Mouse (Mus musculus): ENCODE results near the gene Rnf111. TPM values are rescaled to one million over a fixed set of nuclear protein-coding genes. Genes with fewer than 3 reads are reported as not detected.

The Rnf111 gene
- polyA plus RNA-seq, 1 experiment from 2014 or later: 29.9 TPM

GRCm38 (mm10) chr9:70410668-70411067, 92.9 kb downstream of the Rnf111 start:
- 76% methylated on average over 11 of the region's 11 CpGs for WGBS
- Histone ChIP-seq H3K27me3 (ENCODE audit: low read depth, poor library complexity, severe bottlenecking) (no peaks in the 10 kb centered on the region), H3K9me3 (replicated peaks) (no peaks in the 10 kb centered on the region), H3K4me3 (no peak overlapping the region), H3K36me3 (peaks cover 96% of the 10 kb centered on the region), H3K27ac (no peak overlapping the region), H3K4me1 (no peaks in the 10 kb centered on the region)
- DNase-seq (ENCODE audit: low spot score): no peak

DNA sequence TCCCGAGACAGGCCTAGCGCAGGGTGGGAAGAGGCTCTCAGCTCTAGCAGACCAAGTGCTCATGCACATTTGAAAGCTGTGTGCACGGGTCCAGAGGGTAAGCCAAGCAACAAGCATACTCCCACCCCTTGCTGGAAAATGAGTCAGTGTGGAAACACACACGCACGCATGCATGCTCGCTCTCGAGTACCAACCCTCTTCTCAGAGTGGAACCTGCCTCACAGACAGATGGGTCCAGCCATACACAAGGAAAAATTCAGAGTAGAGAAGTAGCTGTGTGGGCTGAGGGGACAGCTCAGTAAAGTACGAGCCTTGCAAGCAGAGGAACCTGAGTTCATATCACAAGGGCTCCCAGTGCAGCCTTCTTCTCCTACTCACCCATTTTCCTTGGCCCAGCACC, 93.8 kb downstream of the Rnf111 start:
- WGBS: 96% methylated on average over 8 of the region's 8 CpGs
- Histone ChIP-seq H3K9me3 (replicated peaks) (no peaks in the 10 kb centered on the region), H3K27ac (no peak overlapping the region), H3K4me3 (no peak overlapping the region), H3K27me3 (ENCODE audit: low read depth, poor library complexity, severe bottlenecking) (no peaks in the 10 kb centered on the region), H3K36me3 (peaks cover 86% of the 10 kb centered on the region), H3K4me1 (no peaks in the 10 kb centered on the region)
- no peak for DNase-seq (ENCODE audit: low spot score)

GRCm38 (mm10) chr9:70408791-70409190, 94.7 kb downstream of the Rnf111 start:
- Histone ChIP-seq H3K27me3 (ENCODE audit: low read depth, poor library complexity, severe bottlenecking) (no peaks in the 10 kb centered on the region), H3K27ac (no peak overlapping the region), H3K9me3 (replicated peaks) (no peaks in the 10 kb centered on the region), H3K4me1 (no peaks in the 10 kb centered on the region), H3K4me3 (no peak overlapping the region), H3K36me3 (peaks cover 78% of the 10 kb centered on the region)
- WGBS: 86% methylated on average over 3 of the region's 3 CpGs
- DNase-seq (ENCODE audit: low spot score): no peak

DNA sequence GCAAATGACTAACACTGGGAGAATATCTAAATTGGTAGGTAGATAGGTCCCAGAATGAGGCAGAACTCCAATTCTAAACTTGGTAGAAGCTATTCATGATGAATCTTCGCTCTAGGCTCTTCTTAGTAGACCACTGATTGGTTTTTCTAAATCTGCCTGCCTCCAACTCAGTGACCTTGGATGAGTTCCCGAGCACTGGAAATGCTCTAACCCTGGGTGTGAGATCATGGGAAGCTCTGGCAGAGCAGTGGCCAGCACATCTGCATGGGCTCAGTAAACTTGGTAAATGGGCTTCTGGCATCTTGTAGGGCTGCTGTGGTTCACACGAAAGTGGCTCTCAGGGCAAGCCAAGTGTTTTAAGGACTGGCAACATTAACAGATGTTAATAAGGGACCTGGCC, 96.9 kb downstream of the Rnf111 start:
- Histone ChIP-seq H3K27me3 (ENCODE audit: low read depth, poor library complexity, severe bottlenecking) (no peaks in the 10 kb centered on the region), H3K4me3 (no peak overlapping the region), H3K36me3 (peaks cover 56% of the 10 kb centered on the region), H3K27ac (no peak overlapping the region), H3K4me1 (no peaks in the 10 kb centered on the region), H3K9me3 (replicated peaks) (no peaks in the 10 kb centered on the region)
- DNase-seq (ENCODE audit: low spot score): no peak
- WGBS: 89% methylated on average over 3 of the region's 3 CpGs

DNA sequence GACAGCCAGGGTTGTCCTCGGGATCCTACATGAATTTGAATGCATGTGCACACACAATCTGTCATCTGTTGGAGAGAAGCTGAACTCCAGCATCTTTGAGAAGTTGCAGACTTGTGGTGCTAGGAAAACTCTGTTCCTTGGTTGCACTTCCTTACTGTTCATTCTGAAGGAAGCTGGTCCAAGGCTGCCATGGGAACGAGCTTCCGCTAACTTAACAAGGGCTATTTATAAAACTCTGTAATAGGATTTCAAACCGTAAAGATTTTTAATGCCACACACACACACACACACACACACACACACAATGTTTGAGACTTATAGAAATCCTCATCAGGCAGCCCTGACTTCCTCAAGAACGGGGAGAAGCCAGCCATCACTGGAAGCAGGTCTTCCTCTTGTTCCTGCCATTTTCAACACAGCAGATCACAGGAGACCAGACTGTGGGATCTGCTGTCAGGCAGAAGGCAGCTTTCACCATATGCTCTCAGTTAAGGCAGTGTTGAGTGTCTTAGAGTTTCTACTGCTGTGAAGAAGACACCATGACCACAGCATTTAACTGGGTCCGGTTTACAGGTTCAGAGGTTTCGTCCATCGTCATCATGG, 101.5 kb downstream of the Rnf111 start:
- no peak for DNase-seq (ENCODE audit: low spot score)
- no peaks in the 10 kb centered on the region for H3K27me3 ChIP-seq (ENCODE audit: low read depth, poor library complexity, severe bottlenecking)
- peaks cover 21% of the 10 kb centered on the region for H3K36me3 ChIP-seq
- WGBS: 95% methylated on average over 8 of the region's 8 CpGs
- H3K4me3 ChIP-seq: no peak overlapping the region
- no peaks in the 10 kb centered on the region for H3K4me1 ChIP-seq
- H3K9me3 ChIP-seq (replicated peaks): no peaks in the 10 kb centered on the region
- H3K27ac ChIP-seq: no peak overlapping the region

GRCm38 (mm10) chr9:70396083-70396482, 107.4 kb downstream of the Rnf111 start:
- Histone ChIP-seq H3K4me1 (peaks cover 14% of the 10 kb centered on the region), H3K9me3 (replicated peaks) (no peaks in the 10 kb centered on the region), H3K27me3 (ENCODE audit: low read depth, poor library complexity, severe bottlenecking) (0 out of 2 replicates have a peak, but pooled peaks cover 7% of the 10 kb centered on the region), H3K27ac (no peak overlapping the region), H3K36me3 (peaks cover 23% of the 10 kb centered on the region), H3K4me3 (no peak overlapping the region)
- WGBS: 93% methylated on average over 2 of the region's 2 CpGs
- no peak for DNase-seq (ENCODE audit: low spot score)

GRCm38 (mm10) chr9:70395617-70396016, 107.9 kb downstream of the Rnf111 start:
- peaks cover 14% of the 10 kb centered on the region for H3K4me1 ChIP-seq
- no peak overlapping the region for H3K4me3 ChIP-seq
- H3K36me3 ChIP-seq: peaks cover 23% of the 10 kb centered on the region
- no peak overlapping the region for H3K27ac ChIP-seq
- H3K27me3 ChIP-seq (ENCODE audit: low read depth, poor library complexity, severe bottlenecking): 0 out of 2 replicates have a peak, but pooled peaks cover 7% of the 10 kb centered on the region
- no peaks in the 10 kb centered on the region for H3K9me3 ChIP-seq (replicated peaks)
- DNase-seq (ENCODE audit: low spot score): peak; percentile 39
- 87% methylated on average over 12 of the region's 12 CpGs for WGBS

DNA sequence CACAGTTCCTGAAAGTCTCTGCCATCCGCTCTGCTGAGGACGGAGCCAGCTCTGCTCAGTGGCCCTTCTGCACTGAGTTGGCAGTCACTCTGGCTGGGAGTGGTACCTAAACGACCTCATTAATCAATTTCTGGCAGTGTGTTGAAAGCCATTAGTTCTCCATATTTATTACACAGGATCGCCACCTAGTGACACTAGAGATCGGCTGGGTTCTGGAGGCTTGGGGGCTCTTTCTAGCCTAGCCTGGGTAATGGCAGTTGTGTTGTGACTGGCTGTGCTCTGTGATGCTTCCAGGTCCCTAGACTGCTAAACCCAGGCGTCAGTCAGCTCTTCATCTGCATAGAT, 111.0 kb downstream of the Rnf111 start:
- 0 out of 2 replicates have a peak, but pooled peaks cover 7% of the 10 kb centered on the region for H3K27me3 ChIP-seq (ENCODE audit: low read depth, poor library complexity, severe bottlenecking)
- DNase-seq (ENCODE audit: low spot score): peak; percentile 63
- peaks cover 14% of the 10 kb centered on the region for H3K4me1 ChIP-seq
- H3K27ac ChIP-seq: no peak overlapping the region
- H3K36me3 ChIP-seq: peaks cover 12% of the 10 kb centered on the region
- no peaks in the 10 kb centered on the region for H3K9me3 ChIP-seq (replicated peaks)
- WGBS: 13% methylated on average over 6 of the region's 6 CpGs
- no peak overlapping the region for H3K4me3 ChIP-seq

GRCm38 (mm10) chr9:70391660-70392562, 111.6 kb downstream of the Rnf111 start:
- Histone ChIP-seq H3K9me3 (replicated peaks) (no peaks in the 10 kb centered on the region), H3K36me3 (peaks cover 12% of the 10 kb centered on the region), H3K4me1 (peaks cover 14% of the 10 kb centered on the region), H3K27me3 (ENCODE audit: low read depth, poor library complexity, severe bottlenecking) (0 out of 2 replicates have a peak, but pooled peaks cover 7% of the 10 kb centered on the region), H3K27ac (no peak overlapping the region), H3K4me3 (no peak overlapping the region)
- WGBS: 69% methylated on average over 12 of the region's 12 CpGs
- DNase-seq (ENCODE audit: low spot score): no peak

GRCm38 (mm10) chr9:70391042-70391441, 112.5 kb downstream of the Rnf111 start:
- no peak overlapping the region for H3K27ac ChIP-seq
- peaks cover 7% of the 10 kb centered on the region for H3K36me3 ChIP-seq
- no peak for DNase-seq (ENCODE audit: low spot score)
- 89% methylated on average over 5 of the region's 5 CpGs for WGBS
- peaks cover 14% of the 10 kb centered on the region for H3K4me1 ChIP-seq
- H3K9me3 ChIP-seq (replicated peaks): no peaks in the 10 kb centered on the region
- no peak overlapping the region for H3K4me3 ChIP-seq
- 0 out of 2 replicates have a peak, but pooled peaks cover 7% of the 10 kb centered on the region for H3K27me3 ChIP-seq (ENCODE audit: low read depth, poor library complexity, severe bottlenecking)

DNA sequence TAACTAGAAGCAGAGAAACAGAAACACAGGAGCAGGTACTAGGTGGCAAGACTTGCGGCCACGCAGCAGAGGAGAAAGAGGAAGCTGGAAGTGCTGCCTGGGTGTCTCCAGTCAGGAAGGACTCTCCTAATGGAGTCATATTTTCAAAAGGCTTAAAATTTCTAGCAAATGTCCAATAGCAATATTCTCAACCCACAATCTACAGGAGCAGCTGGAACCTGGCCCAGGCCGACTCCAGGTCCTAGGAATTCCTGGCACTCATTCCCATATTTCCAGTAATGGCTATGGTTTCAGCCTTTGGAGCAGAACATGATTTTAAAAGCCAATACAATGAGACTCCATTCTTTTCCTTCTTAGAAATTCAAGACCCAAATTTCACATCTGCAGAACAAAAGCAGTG, 114.0 kb downstream of the Rnf111 start:
- peaks cover 14% of the 10 kb centered on the region for H3K4me1 ChIP-seq
- H3K9me3 ChIP-seq (replicated peaks): no peaks in the 10 kb centered on the region
- H3K4me3 ChIP-seq: no peak overlapping the region
- no peak overlapping the region for H3K27ac ChIP-seq
- H3K27me3 ChIP-seq (ENCODE audit: low read depth, poor library complexity, severe bottlenecking): 0 out of 2 replicates have a peak, but pooled peaks cover 7% of the 10 kb centered on the region
- WGBS: 91% methylated on average over 3 of the region's 3 CpGs
- peaks cover 6% of the 10 kb centered on the region for H3K36me3 ChIP-seq
- DNase-seq (ENCODE audit: low spot score): no peak

DNA sequence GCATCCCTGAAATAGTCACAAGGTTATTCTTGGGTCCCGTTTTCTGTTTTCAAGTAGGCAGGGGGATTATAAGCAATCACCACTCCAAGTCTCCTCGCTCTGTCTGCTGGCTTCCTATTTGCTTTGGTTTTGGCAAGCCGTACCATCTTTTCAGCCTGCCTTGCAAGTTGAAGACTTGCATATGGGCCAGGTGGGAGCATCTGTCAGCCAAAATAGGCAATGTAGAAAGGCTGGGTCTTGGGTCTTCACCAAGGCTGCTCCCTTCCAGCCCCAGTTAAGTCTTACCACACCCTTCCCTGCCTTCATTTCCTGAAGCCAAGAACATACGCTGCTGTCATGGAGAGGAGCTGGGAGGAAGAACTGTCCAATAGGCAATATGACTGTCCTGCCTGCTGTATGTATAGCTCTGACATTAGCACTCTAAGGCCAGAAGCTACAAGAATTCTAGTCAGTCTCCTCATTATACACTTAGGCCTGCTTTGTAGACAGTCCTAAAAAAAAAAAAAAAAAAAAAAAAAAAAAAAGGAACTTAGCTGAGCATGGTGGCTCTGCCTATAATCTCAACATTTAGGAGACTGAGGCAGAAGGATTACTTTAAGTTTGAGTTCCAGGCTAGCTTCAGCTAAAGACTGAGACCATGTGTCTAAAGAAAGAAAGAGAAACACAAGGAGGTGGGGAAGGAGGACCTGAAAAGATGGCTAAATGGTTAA, 116.0 kb downstream of the Rnf111 start:
- Histone ChIP-seq H3K4me1 (peaks cover 10% of the 10 kb centered on the region), H3K36me3 (peaks cover 16% of the 10 kb centered on the region), H3K27me3 (ENCODE audit: low read depth, poor library complexity, severe bottlenecking) (no peaks in the 10 kb centered on the region), H3K9me3 (replicated peaks) (no peaks in the 10 kb centered on the region), H3K4me3 (no peak overlapping the region), H3K27ac (no peak overlapping the region)
- WGBS: 93% methylated on average over 4 of the region's 4 CpGs
- no peak for DNase-seq (ENCODE audit: low spot score)
